Mouse (Mus musculus): ENCODE measurements at regions not wholly inside any gene's neighbourhood (a gene's known extent, or its start where the extent isn't known, plus 50 kb on each side); places are given as distances from the start of the nearest gene placed in this dataset.

DNA sequence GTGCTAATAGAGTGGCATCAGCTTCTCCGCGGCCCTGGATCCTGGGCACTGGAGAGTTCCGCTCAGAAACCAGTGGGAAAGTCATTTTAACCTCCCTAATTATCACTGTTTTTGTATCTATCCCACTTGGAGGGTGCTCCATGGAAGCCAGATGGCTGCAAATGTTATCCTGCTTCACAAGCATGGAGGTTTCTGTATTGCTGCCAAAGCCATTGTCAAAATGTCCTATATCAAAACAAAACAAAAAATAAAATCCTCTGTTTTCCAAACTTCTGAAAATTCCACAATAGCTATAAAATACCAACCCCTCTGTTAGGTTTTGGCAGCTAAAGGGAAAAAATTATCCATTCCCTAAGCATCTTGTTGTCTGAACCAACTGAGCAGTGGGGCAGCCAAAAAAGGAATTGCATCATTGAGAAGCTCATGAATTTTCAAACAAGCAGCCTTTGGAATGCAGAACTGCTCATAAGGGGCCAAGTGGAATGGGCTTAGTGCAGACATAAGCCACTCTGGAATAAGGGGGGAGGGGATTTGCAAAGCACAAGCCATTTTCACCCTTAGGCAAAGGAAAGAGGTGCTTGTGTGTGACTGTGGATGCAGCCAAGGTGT lies 213.8 kb upstream of the Cwc22 start:
- ATAC-seq (ENCODE audit: insufficient number of reproducible peaks, low FRiP score, low TSS enrichment, low read depth), result no peak
- no peak overlapping the region for H3K27ac ChIP-seq
- 63% methylated on average over 3 of the region's 3 CpGs for WGBS

GRCm38 (mm10) chr2:78110335-78110734 lies 164.2 kb upstream of the Cwc22 start:
- WGBS, result 76% methylated on average over 3 of the region's 3 CpGs
- no peak for ATAC-seq (ENCODE audit: insufficient number of reproducible peaks, low FRiP score, low TSS enrichment, low read depth)
- no peak overlapping the region for H3K4me3 ChIP-seq

More for the DNA sequence above, 213.8 kb upstream of the Cwc22 start:
- H3K27me3 ChIP-seq, result no peaks in the 10 kb centered on the region
- H3K4me3 ChIP-seq, result no peak overlapping the region
- 0 out of 2 replicates have a peak, but pooled peaks cover 7% of the 10 kb centered on the region for H3K4me1 ChIP-seq
- no peak overlapping the region for H3K4me2 ChIP-seq
- H3K36me3 ChIP-seq, result no peaks in the 10 kb centered on the region
- H3K9ac ChIP-seq, result no peak overlapping the region
- H3K9me3 ChIP-seq, result no peaks in the 10 kb centered on the region

GRCm38 (mm10) chr2:78095536-78095935 lies 149.4 kb upstream of the Cwc22 start:
- no peaks in the 10 kb centered on the region for H3K27me3 ChIP-seq
- no peak overlapping the region for H3K4me2 ChIP-seq
- no peaks in the 10 kb centered on the region for H3K36me3 ChIP-seq
- no peak for ATAC-seq (ENCODE audit: insufficient number of reproducible peaks, low FRiP score, low TSS enrichment, low read depth)
- H3K4me3 ChIP-seq, result no peak overlapping the region
- H3K4me1 ChIP-seq, result no peaks in the 10 kb centered on the region
- no peaks in the 10 kb centered on the region for H3K9me3 ChIP-seq
- no peak overlapping the region for H3K9ac ChIP-seq
- no peak overlapping the region for H3K27ac ChIP-seq
- 95% methylated on average over 2 of the region's 2 CpGs for WGBS

More at GRCm38 (mm10) chr2:78110335-78110734, 164.2 kb upstream of the Cwc22 start:
- H3K27ac ChIP-seq, result no peak overlapping the region
- H3K27me3 ChIP-seq, result no peaks in the 10 kb centered on the region
- no peaks in the 10 kb centered on the region for H3K9me3 ChIP-seq
- H3K36me3 ChIP-seq, result no peaks in the 10 kb centered on the region
- no peaks in the 10 kb centered on the region for H3K4me1 ChIP-seq
- no peak overlapping the region for H3K9ac ChIP-seq
- no peak overlapping the region for H3K4me2 ChIP-seq

DNA sequence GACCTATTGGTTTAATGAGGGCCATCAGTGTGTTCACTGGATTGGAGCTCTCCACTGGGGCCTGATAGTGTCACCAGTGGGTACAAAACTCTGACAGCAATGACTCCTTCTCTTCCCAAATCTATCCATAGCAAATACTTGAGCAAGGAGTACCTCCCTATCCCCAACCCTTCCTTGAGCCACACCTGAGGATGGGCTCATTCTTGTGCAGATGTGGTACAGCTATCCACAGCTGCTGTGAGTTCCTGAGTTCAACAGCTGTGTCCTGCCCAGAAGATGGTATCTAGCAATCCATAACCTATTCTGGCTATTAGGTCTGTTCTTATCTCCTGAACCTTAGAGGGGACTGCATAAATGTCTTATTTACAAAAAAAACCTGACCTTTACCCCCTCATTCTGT lies 148.7 kb upstream of the Cwc22 start:
- Histone ChIP-seq H3K4me1 (no peaks in the 10 kb centered on the region), H3K9me3 (no peaks in the 10 kb centered on the region), H3K27ac (no peak overlapping the region), H3K27me3 (no peaks in the 10 kb centered on the region), H3K4me3 (no peak overlapping the region), H3K36me3 (no peaks in the 10 kb centered on the region), H3K9ac (no peak overlapping the region), H3K4me2 (no peak overlapping the region)
- no peak for ATAC-seq (ENCODE audit: insufficient number of reproducible peaks, low FRiP score, low TSS enrichment, low read depth)

DNA sequence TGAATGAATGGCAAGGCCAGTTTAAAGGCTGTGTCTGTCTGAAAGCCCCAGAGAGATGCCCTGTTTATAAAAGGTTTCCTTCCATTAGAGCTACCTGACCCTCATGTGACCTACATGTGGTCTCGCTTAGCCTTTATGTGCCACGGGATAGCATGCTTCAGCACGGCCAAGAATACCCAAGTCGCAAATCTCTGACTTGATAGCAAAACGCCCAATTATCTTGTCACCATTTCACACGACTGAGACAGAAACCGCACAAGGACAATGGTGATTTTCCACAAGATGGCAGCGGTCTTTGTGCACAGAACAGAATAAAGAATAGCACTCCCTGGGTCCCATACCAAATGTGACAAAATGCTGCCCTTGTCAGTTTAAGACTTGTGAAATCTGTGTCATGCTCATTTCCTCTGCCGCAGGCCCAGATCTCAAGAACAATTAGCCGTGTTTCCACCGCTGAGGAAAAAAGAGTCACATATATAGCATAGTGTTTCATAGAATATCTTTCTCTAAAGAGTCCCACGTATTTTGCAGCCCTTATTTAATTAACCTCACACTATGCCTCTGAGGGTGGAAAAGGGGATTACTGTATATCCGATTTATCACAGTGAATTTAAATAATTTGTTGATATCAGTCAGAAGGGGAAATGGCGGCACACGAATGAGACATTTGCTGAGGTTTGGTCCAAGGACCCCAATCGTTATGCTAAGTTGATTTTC lies 118.3 kb upstream of the Cwc22 start:
- no peaks in the 10 kb centered on the region for H3K9me3 ChIP-seq

GRCm38 (mm10) chr2:78059801-78060416 lies 113.7 kb upstream of the Cwc22 start:
- no peaks in the 10 kb centered on the region for H3K27me3 ChIP-seq
- no peak overlapping the region for H3K4me3 ChIP-seq
- 63% methylated on average over 10 of the region's 10 CpGs for WGBS
- H3K4me2 ChIP-seq, result no peak overlapping the region
- no peaks in the 10 kb centered on the region for H3K4me1 ChIP-seq
- no peaks in the 10 kb centered on the region for H3K36me3 ChIP-seq
- ATAC-seq (ENCODE audit: insufficient number of reproducible peaks, low FRiP score, low TSS enrichment, low read depth), result no peak
- H3K9ac ChIP-seq, result no peak overlapping the region
- no peaks in the 10 kb centered on the region for H3K9me3 ChIP-seq
- no peak overlapping the region for H3K27ac ChIP-seq

More for the DNA sequence above, 118.3 kb upstream of the Cwc22 start:
- no peak for ATAC-seq (ENCODE audit: insufficient number of reproducible peaks, low FRiP score, low TSS enrichment, low read depth)
- no peak overlapping the region for H3K9ac ChIP-seq
- 45% methylated on average over 16 of the region's 16 CpGs for WGBS
- H3K27me3 ChIP-seq, result no peaks in the 10 kb centered on the region
- no peak overlapping the region for H3K4me3 ChIP-seq
- no peak overlapping the region for H3K27ac ChIP-seq
- H3K36me3 ChIP-seq, result no peaks in the 10 kb centered on the region
- no peak overlapping the region for H3K4me2 ChIP-seq
- H3K4me1 ChIP-seq, result no peaks in the 10 kb centered on the region

GRCm38 (mm10) chr2:78058988-78059387 lies 112.8 kb upstream of the Cwc22 start:
- no peak for ATAC-seq (ENCODE audit: insufficient number of reproducible peaks, low FRiP score, low TSS enrichment, low read depth)
- no peaks in the 10 kb centered on the region for H3K4me1 ChIP-seq
- no peak overlapping the region for H3K4me3 ChIP-seq
- 66% methylated on average over 2 of the region's 2 CpGs for WGBS
- H3K9ac ChIP-seq, result no peak overlapping the region
- H3K27me3 ChIP-seq, result no peaks in the 10 kb centered on the region
- no peaks in the 10 kb centered on the region for H3K9me3 ChIP-seq
- no peaks in the 10 kb centered on the region for H3K36me3 ChIP-seq
- no peak overlapping the region for H3K4me2 ChIP-seq
- H3K27ac ChIP-seq, result no peak overlapping the region

DNA sequence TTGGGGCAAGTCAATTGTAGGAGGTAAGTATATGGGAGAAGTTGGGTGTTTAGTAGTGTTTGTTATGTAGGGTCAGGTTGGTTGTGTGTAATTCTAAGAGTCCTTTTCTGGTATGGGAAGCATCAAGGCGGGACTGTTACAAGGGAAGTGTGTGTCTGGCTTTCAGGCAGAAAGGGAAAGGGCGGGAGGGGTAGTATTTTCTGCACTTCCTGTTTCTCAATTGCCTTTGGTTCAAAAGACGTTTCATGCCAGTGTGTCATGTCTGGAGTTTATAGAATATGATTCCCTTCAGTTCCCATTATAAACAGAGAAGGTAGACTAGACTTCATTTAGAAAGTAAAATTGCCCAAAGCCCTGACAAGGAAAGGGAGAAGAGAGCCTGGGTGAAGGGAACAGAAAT lies 107.7 kb upstream of the Cwc22 start:
- no peak overlapping the region for H3K9ac ChIP-seq
- H3K27me3 ChIP-seq, result no peaks in the 10 kb centered on the region
- ATAC-seq (ENCODE audit: insufficient number of reproducible peaks, low FRiP score, low TSS enrichment, low read depth), result no peak
- no peak overlapping the region for H3K4me2 ChIP-seq
- no peaks in the 10 kb centered on the region for H3K36me3 ChIP-seq
- H3K4me1 ChIP-seq, result peaks cover 7% of the 10 kb centered on the region; the same call in 1 of the 2 replicates
- H3K4me3 ChIP-seq, result no peak overlapping the region
- 57% methylated on average over 3 of the region's 3 CpGs for WGBS
- no peak overlapping the region for H3K27ac ChIP-seq
- H3K9me3 ChIP-seq, result no peaks in the 10 kb centered on the region

DNA sequence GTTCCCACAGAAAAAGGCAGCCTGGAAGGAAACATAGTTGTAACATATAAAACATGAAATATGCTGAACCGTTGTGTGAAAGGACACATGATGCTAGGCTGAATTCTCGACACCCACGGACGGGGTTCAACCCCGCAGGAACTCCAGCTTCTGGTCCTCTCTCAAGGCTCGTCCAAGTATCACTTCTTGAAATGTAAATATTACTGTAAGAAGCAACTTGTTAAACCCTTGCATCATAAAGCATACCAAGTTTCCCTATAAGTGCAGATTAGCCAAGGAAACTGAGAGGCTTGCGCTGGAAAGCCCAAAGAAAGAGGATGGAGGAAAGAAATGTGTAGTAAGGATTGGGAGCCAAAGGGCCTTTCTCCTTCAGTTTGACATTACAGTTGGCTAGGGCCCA lies 104.4 kb upstream of the Cwc22 start:
- H3K4me2 ChIP-seq, result no peak overlapping the region
- H3K9ac ChIP-seq, result no peak overlapping the region
- no peak overlapping the region for H3K27ac ChIP-seq
- 91% methylated on average over 7 of the region's 7 CpGs for WGBS
- H3K4me3 ChIP-seq, result no peak overlapping the region
- ATAC-seq (ENCODE audit: insufficient number of reproducible peaks, low FRiP score, low TSS enrichment, low read depth), result no peak
- H3K27me3 ChIP-seq, result peaks cover 6% of the 10 kb centered on the region; the same call in 1 of the 2 replicates
- H3K4me1 ChIP-seq, result peaks cover 11% of the 10 kb centered on the region; the same call in 1 of the 2 replicates
- no peaks in the 10 kb centered on the region for H3K36me3 ChIP-seq
- H3K9me3 ChIP-seq, result no peaks in the 10 kb centered on the region

GRCm38 (mm10) chr2:78049248-78049874 lies 103.2 kb upstream of the Cwc22 start:
- Histone ChIP-seq H3K4me1 (peaks cover 11% of the 10 kb centered on the region; the same call in 1 of the 2 replicates), H3K9ac (no peak overlapping the region), H3K27me3 (peaks cover 6% of the 10 kb centered on the region; the same call in 1 of the 2 replicates), H3K27ac (no peak overlapping the region), H3K9me3 (no peaks in the 10 kb centered on the region), H3K36me3 (no peaks in the 10 kb centered on the region), H3K4me3 (peak overlapping the region; percentile 8; the same call in 1 of the 2 replicates), H3K4me2 (peak overlapping the region; percentile 42)
- ATAC-seq (ENCODE audit: insufficient number of reproducible peaks, low FRiP score, low TSS enrichment, low read depth), result 0 out of 2 replicates have a peak, but pooled peaks have one; percentile 48
- WGBS, result 17% methylated on average over 8 of the region's 8 CpGs

GRCm38 (mm10) chr2:78048706-78049055 lies 102.5 kb upstream of the Cwc22 start:
- Histone ChIP-seq H3K4me2 (peak overlapping the region; percentile 42), H3K36me3 (no peaks in the 10 kb centered on the region), H3K9me3 (no peaks in the 10 kb centered on the region), H3K27ac (no peak overlapping the region), H3K9ac (no peak overlapping the region), H3K27me3 (peaks cover 6% of the 10 kb centered on the region; the same call in 1 of the 2 replicates), H3K4me1 (peaks cover 11% of the 10 kb centered on the region; the same call in 1 of the 2 replicates), H3K4me3 (no peak overlapping the region)
- no peak for ATAC-seq (ENCODE audit: insufficient number of reproducible peaks, low FRiP score, low TSS enrichment, low read depth)
- WGBS, result 60% methylated on average over 6 of the region's 6 CpGs

Data from limb, embryonic 15.5 days (tissue).